Mouse (Mus musculus) MEL (cell line): ENCODE data around the gene Vstm4. TPM values are rescaled to one million over a fixed set of nuclear protein-coding genes. Genes with fewer than 3 reads are reported as not detected.

Source experiments
- DNase-seq: peaks from one replicate; pipeline ENCODE4 v3.0.0; 2011; ENCODE audit warnings: low read depth, low spot score
- H3K27ac ChIP-seq: 2 replicates; pipeline ENCODE4 v1.5.1; 2012; ENCODE audit warnings: low read depth, mild to moderate bottlenecking, control low read depth, low read length, moderate library complexity; ENCODE audit not compliant: control insufficient read depth
- H3K27me3 ChIP-seq, 2 experiments: fragments of 150-350 bp in 1 of 2; sonication (generic) in 1 of 2; 2 replicates each; pipeline ENCODE4 v1.6.1; 2012; ENCODE audit warnings: low read length in 2 of 2, mild to moderate bottlenecking in 2 of 2, improper control_type of control experiment in 1 of 2, moderate library complexity in 1 of 2; ENCODE audit not compliant: insufficient read depth in 2 of 2, control insufficient read depth in 1 of 2
- H3K36me3 ChIP-seq, 2 experiments: 2 replicates each; pipeline ENCODE4 v1.6.1; 2012 to 2014; ENCODE audit warnings: low read length in 2 of 2, improper control_type of control experiment in 1 of 2, inconsistent platforms in 1 of 2, mild to moderate bottlenecking in 1 of 2; ENCODE audit not compliant: insufficient read depth in 2 of 2, control insufficient read depth in 1 of 2
- H3K4me1 ChIP-seq, 2 experiments: fragments of 150-350 bp in 1 of 2; sonication (generic) in 1 of 2; 2 replicates each; pipeline ENCODE4 v1.6.1; 2012; ENCODE audit warnings: low read length in 2 of 2, improper control_type of control experiment in 1 of 2, mild to moderate bottlenecking in 1 of 2; ENCODE audit not compliant: insufficient read depth in 2 of 2, control insufficient read depth in 1 of 2
- H3K4me3 ChIP-seq, 2 experiments: fragments of 150-350 bp in 1 of 2; sonication (generic) in 1 of 2; 2 replicates each; pipeline ENCODE4 v1.5.1; 2012; ENCODE audit warnings: low read depth in 2 of 2, low read length in 2 of 2, mild to moderate bottlenecking in 2 of 2, moderate library complexity in 2 of 2, control low read depth in 1 of 2, improper control_type of control experiment in 1 of 2; ENCODE audit not compliant: control insufficient read depth in 1 of 2, insufficient read depth in 1 of 2
- H3K79me2 ChIP-seq: 2 replicates; pipeline ENCODE4 v1.6.1; 2012; ENCODE audit warnings: mild to moderate bottlenecking, low read length, moderate library complexity; ENCODE audit not compliant: control insufficient read depth, poor library complexity, insufficient read depth
- H3K9ac ChIP-seq: 2 replicates; pipeline ENCODE4 v1.6.1; 2012; ENCODE audit warnings: low read depth, mild to moderate bottlenecking, control low read depth, low read length, moderate library complexity; ENCODE audit not compliant: control insufficient read depth, poor library complexity, severe bottlenecking
- H3K9me3 ChIP-seq: fragments of 150-350 bp; sonication (generic); replicated peaks from 2 replicates; pipeline ENCODE4 v1.6.1; 2012; ENCODE audit warnings: mild to moderate bottlenecking, low read length, improper control_type of control experiment, moderate library complexity; ENCODE audit not compliant: insufficient read depth
- CHD1 ChIP-seq: IDR thresholded peaks from 2 replicates; pipeline ENCODE4 v1.6.1; 2012; ENCODE audit warnings: low read depth, mild to moderate bottlenecking, inconsistent platforms, low read length, improper control_type of control experiment
- CTCF ChIP-seq, 3 experiments: IDR thresholded peaks in 2 of 3; conservative IDR thresholded peaks in 1 of 3; 2 replicates each; pipeline ENCODE4 v1.5.1; 2011 to 2012; ENCODE audit warnings: low read length in 3 of 3, low read depth in 2 of 3, mild to moderate bottlenecking in 2 of 3, improper control_type of control experiment in 1 of 3, inconsistent platforms in 1 of 3, mixed read lengths in 1 of 3, moderate library complexity in 1 of 3; ENCODE audit not compliant: control insufficient read depth in 1 of 3, insufficient read depth in 1 of 3, poor library complexity in 1 of 3, severe bottlenecking in 1 of 3
- EP300 ChIP-seq, 2 experiments: IDR thresholded peaks; 2 replicates each; pipeline ENCODE4 v1.6.1; 2011; ENCODE audit warnings: improper control_type of control experiment in 2 of 2, low read length in 2 of 2, low read depth in 1 of 2, mild to moderate bottlenecking in 1 of 2
- ETS1 ChIP-seq: IDR thresholded peaks from 2 replicates; pipeline ENCODE4 v1.6.1; 2012; ENCODE audit warnings: low read depth, mild to moderate bottlenecking, inconsistent platforms, low read length, improper control_type of control experiment, moderate library complexity
- GABPA ChIP-seq: IDR thresholded peaks from 2 replicates; pipeline ENCODE4 v1.6.1; 2012; ENCODE audit warnings: low read depth, mild to moderate bottlenecking, inconsistent platforms, low read length, improper control_type of control experiment, moderate library complexity
- GATA1 ChIP-seq: IDR thresholded peaks from 2 replicates; pipeline ENCODE4 v1.6.1; 2011; ENCODE audit warnings: low read depth, low read length, improper control_type of control experiment
- JUND ChIP-seq: IDR thresholded peaks from 2 replicates; pipeline ENCODE4 v1.6.1; 2011; ENCODE audit warnings: low read depth, mild to moderate bottlenecking, improper control_type of control experiment, low read length
- MAX ChIP-seq: IDR thresholded peaks from 2 replicates; pipeline ENCODE4 v1.6.1; 2011; ENCODE audit warnings: low read length, improper control_type of control experiment
- MEF2A ChIP-seq: IDR thresholded peaks from 2 replicates; pipeline ENCODE4 v1.6.1; 2014; ENCODE audit warnings: low read depth, mild to moderate bottlenecking, inconsistent platforms, low read length, improper control_type of control experiment; ENCODE audit not compliant: poor library complexity, insufficient replicate concordance, severe bottlenecking; ENCODE audit errors: extremely low read depth
- MXI1 ChIP-seq: IDR thresholded peaks from 2 replicates; pipeline ENCODE4 v1.6.1; 2011; ENCODE audit warnings: mild to moderate bottlenecking, low read depth, low read length, improper control_type of control experiment
- MYB ChIP-seq: IDR thresholded peaks from 2 replicates; pipeline ENCODE4 v1.6.1; 2011; ENCODE audit warnings: mild to moderate bottlenecking, low read depth, low read length, improper control_type of control experiment
- MYC ChIP-seq: IDR thresholded peaks from 2 replicates; pipeline ENCODE4 v1.6.1; 2011; ENCODE audit warnings: low read depth, mild to moderate bottlenecking, low read length, improper control_type of control experiment, moderate library complexity
- NRF1 ChIP-seq: IDR thresholded peaks from 2 replicates; pipeline ENCODE4 v1.6.1; 2014; ENCODE audit warnings: low read depth, mild to moderate bottlenecking, inconsistent platforms, low read length, improper control_type of control experiment, moderate library complexity; ENCODE audit not compliant: poor library complexity, insufficient read depth, severe bottlenecking
- POLR2A ChIP-seq, 2 experiments: IDR thresholded peaks; 2 replicates each; pipeline ENCODE4 v1.6.1; 2011 to 2012; ENCODE audit warnings: low read length in 2 of 2, mild to moderate bottlenecking in 2 of 2, control low read depth in 1 of 2, improper control_type of control experiment in 1 of 2, low read depth in 1 of 2, moderate library complexity in 1 of 2; ENCODE audit not compliant: control insufficient read depth in 1 of 2, insufficient read depth in 1 of 2, poor library complexity in 1 of 2
- POLR2AphosphoS2 ChIP-seq: IDR thresholded peaks from 2 replicates; pipeline ENCODE4 v1.6.1; 2011; ENCODE audit warnings: low read length, improper control_type of control experiment
- RAD21 ChIP-seq: IDR thresholded peaks from 2 replicates; pipeline ENCODE4 v1.6.1; 2011; ENCODE audit warnings: mild to moderate bottlenecking, low read depth, low read length, improper control_type of control experiment
- RCOR1 ChIP-seq: IDR thresholded peaks from 2 replicates; pipeline ENCODE4 v1.6.1; 2012; ENCODE audit warnings: low read depth, mild to moderate bottlenecking, inconsistent platforms, low read length, improper control_type of control experiment
- SIN3A ChIP-seq: IDR thresholded peaks from 2 replicates; pipeline ENCODE4 v1.6.1; 2012; ENCODE audit warnings: low read length, improper control_type of control experiment, inconsistent platforms
- SMC3 ChIP-seq: IDR thresholded peaks from 2 replicates; pipeline ENCODE4 v1.6.1; 2011; ENCODE audit warnings: low read depth, low read length, improper control_type of control experiment
- TAL1 ChIP-seq: IDR thresholded peaks from 2 replicates; pipeline ENCODE4 v1.6.1; 2012; ENCODE audit warnings: mild to moderate bottlenecking, inconsistent platforms, low read length, moderate library complexity, mixed read lengths
- TBP ChIP-seq: IDR thresholded peaks from 2 replicates; pipeline ENCODE4 v1.8.0; 2011; ENCODE audit warnings: low read depth, low read length, improper control_type of control experiment
- TCF12 ChIP-seq: IDR thresholded peaks from 2 replicates; pipeline ENCODE4 v1.6.1; 2014; ENCODE audit warnings: low read depth, mild to moderate bottlenecking, inconsistent platforms, low read length, improper control_type of control experiment, moderate library complexity
- USF1 ChIP-seq: IDR thresholded peaks from 2 replicates; pipeline ENCODE4 v1.6.1; 2014; ENCODE audit warnings: low read depth, mild to moderate bottlenecking, inconsistent platforms, low read length, improper control_type of control experiment, moderate library complexity
- USF2 ChIP-seq, 2 experiments: IDR thresholded peaks; 2 replicates each; pipeline ENCODE4 v1.6.1; 2011 to 2012; ENCODE audit warnings: improper control_type of control experiment in 2 of 2, low read length in 2 of 2, borderline replicate concordance in 1 of 2, inconsistent platforms in 1 of 2, low read depth in 1 of 2, mild to moderate bottlenecking in 1 of 2; ENCODE audit not compliant: insufficient read depth in 1 of 2
- ZC3H11A ChIP-seq: IDR thresholded peaks from 2 replicates; pipeline ENCODE4 v1.6.1; 2012; ENCODE audit warnings: low read depth, mild to moderate bottlenecking, inconsistent platforms, low read length, improper control_type of control experiment
- ZKSCAN1 ChIP-seq: IDR thresholded peaks from 2 replicates; pipeline ENCODE4 v1.6.1; 2012; ENCODE audit warnings: low read depth, mild to moderate bottlenecking, inconsistent platforms, low read length, improper control_type of control experiment, moderate library complexity
- ZMIZ1 ChIP-seq: IDR thresholded peaks from 2 replicates; pipeline ENCODE4 v1.6.1; 2012; ENCODE audit warnings: low read depth, mild to moderate bottlenecking, inconsistent platforms, low read length, improper control_type of control experiment, moderate library complexity
- ZNF384 ChIP-seq: IDR thresholded peaks from 2 replicates; pipeline ENCODE4 v1.6.1; 2012; ENCODE audit warnings: low read depth, mild to moderate bottlenecking, inconsistent platforms, low read length, improper control_type of control experiment
- polyA plus RNA-seq, 2 experiments: library from polyadenylated mRNA; stranded (reverse) in 1 of 2; unstranded in 1 of 2; fragments of >175 nt in 1 of 2; fragments of >200 nt in 1 of 2; gene quantifications; 2 replicates each; pipeline versions ENCODE4 v1.2.1 to v1.2.4; 2012; ENCODE audit warnings: low replicate concordance in 2 of 2, low read depth in 1 of 2; ENCODE audit not compliant: insufficient read length in 2 of 2, insufficient read depth in 1 of 2, missing spikeins in 1 of 2
- total RNA-seq: library from RNA; depleted of rRNA; stranded (reverse); fragments of 300-350 nt; gene quantifications from 2 replicates; pipeline ENCODE4 v1.2.3, GENCODE M21; 2012

Vstm4 gene
- total and polyA plus RNA-seq, 3 experiments: not detected

GRCm38 (mm10) chr14:32915360-32915759 is 58.8 kb downstream of the Vstm4 start:
- TF ChIP-seq GATA1: no peak
- no peak for TF ChIP-seq MYB
- TF ChIP-seq POLR2A (IDR thresholded peaks at IDR 0.05; ENCODE audit: control insufficient read depth in 1 of 2, insufficient read depth in 1 of 2, low read depth in 1 of 2, low read length in 2 of 2, poor library complexity in 1 of 2): no peak
- TF ChIP-seq ETS1: no peak
- no peak for TF ChIP-seq MAX
- no peak for TF ChIP-seq TBP
- TF ChIP-seq SMC3: no peak
- TF ChIP-seq ZKSCAN1: no peak
- TF ChIP-seq NRF1: no peak
- TF ChIP-seq POLR2AphosphoS2: no peak
- TF ChIP-seq ZNF384: no peak
- TF ChIP-seq MYC: no peak
- TF ChIP-seq TCF12: no peak
- no peak for TF ChIP-seq RAD21
- Histone ChIP-seq H3K27ac (no peak overlapping the region), H3K4me1 (no peaks in the 10 kb centered on the region), H3K9me3 (no peaks in the 10 kb centered on the region), H3K79me2 (no peaks in the 10 kb centered on the region), H3K9ac (no peak overlapping the region), H3K27me3 (no peaks in the 10 kb centered on the region; a peak in 1 of 4 replicates), H3K36me3 (no peaks in the 10 kb centered on the region), H3K4me3 (no peak overlapping the region)
- DNase-seq: no peak

- no peaks in the 10 kb centered on the region for H3K79me2 ChIP-seq
- H3K4me3 ChIP-seq: no peak overlapping the region
- no peak overlapping the region for H3K9ac ChIP-seq
- no peaks in the 10 kb centered on the region for H3K9me3 ChIP-seq
- TF ChIP-seq MXI1 (no peak), CTCF (IDR thresholded peaks at IDR 0.05 in 2 of 3, conservative IDR thresholded peaks at IDR 0.05 in 1 of 3; ENCODE audit: control insufficient read depth in 1 of 3, insufficient read depth in 1 of 3, low read depth in 2 of 3, low read length in 3 of 3, poor library complexity in 1 of 3, severe bottlenecking in 1 of 3) (no peak), SIN3A (no peak)
- no peak overlapping the region for H3K27ac ChIP-seq
- no peak for DNase-seq
- no peaks in the 10 kb centered on the region for H3K4me1 ChIP-seq
- H3K27me3 ChIP-seq: no peaks in the 10 kb centered on the region; a peak in 1 of 4 replicates
- no peaks in the 10 kb centered on the region for H3K36me3 ChIP-seq
These were observed 61.4 kb downstream of the Vstm4 start for GRCm38 (mm10) chr14:32917919-32918318.

GRCm38 (mm10) chr14:32923871-32924270 is 67.3 kb downstream of the Vstm4 start:
- H3K36me3 ChIP-seq: no peaks in the 10 kb centered on the region
- H3K27me3 ChIP-seq: no peaks in the 10 kb centered on the region
- H3K9ac ChIP-seq: no peak overlapping the region
- no peak overlapping the region for H3K4me3 ChIP-seq
- no peaks in the 10 kb centered on the region for H3K9me3 ChIP-seq
- no peaks in the 10 kb centered on the region for H3K4me1 ChIP-seq
- no peaks in the 10 kb centered on the region for H3K79me2 ChIP-seq
- no peak overlapping the region for H3K27ac ChIP-seq
- no peak for DNase-seq
- no peak for TF ChIP-seq RCOR1
- TF ChIP-seq POLR2A (IDR thresholded peaks at IDR 0.05; ENCODE audit: control insufficient read depth in 1 of 2, insufficient read depth in 1 of 2, low read depth in 1 of 2, low read length in 2 of 2, poor library complexity in 1 of 2): no peak
- no peak for TF ChIP-seq ETS1
- TF ChIP-seq TAL1: no peak
- no peak for TF ChIP-seq MEF2A
- no peak for TF ChIP-seq ZC3H11A
- TF ChIP-seq JUND: no peak
- TF ChIP-seq ZMIZ1: no peak
- TF ChIP-seq CHD1: no peak
- no peak for TF ChIP-seq ZNF384
- TF ChIP-seq EP300 (IDR thresholded peaks at IDR 0.05; ENCODE audit: low read depth in 1 of 2, low read length in 2 of 2): no peak
- TF ChIP-seq ZKSCAN1: no peak
- TF ChIP-seq USF1: no peak
- TF ChIP-seq GABPA: no peak
- TF ChIP-seq USF2 (IDR thresholded peaks at IDR 0.05; ENCODE audit: borderline replicate concordance in 1 of 2, insufficient read depth in 1 of 2, low read depth in 1 of 2, low read length in 2 of 2): no peak
- TF ChIP-seq MYC: no peak
